Mouse (Mus musculus): ENCODE measurements around the gene Cyp11a1.

Cyp11a1 gene

DNA sequence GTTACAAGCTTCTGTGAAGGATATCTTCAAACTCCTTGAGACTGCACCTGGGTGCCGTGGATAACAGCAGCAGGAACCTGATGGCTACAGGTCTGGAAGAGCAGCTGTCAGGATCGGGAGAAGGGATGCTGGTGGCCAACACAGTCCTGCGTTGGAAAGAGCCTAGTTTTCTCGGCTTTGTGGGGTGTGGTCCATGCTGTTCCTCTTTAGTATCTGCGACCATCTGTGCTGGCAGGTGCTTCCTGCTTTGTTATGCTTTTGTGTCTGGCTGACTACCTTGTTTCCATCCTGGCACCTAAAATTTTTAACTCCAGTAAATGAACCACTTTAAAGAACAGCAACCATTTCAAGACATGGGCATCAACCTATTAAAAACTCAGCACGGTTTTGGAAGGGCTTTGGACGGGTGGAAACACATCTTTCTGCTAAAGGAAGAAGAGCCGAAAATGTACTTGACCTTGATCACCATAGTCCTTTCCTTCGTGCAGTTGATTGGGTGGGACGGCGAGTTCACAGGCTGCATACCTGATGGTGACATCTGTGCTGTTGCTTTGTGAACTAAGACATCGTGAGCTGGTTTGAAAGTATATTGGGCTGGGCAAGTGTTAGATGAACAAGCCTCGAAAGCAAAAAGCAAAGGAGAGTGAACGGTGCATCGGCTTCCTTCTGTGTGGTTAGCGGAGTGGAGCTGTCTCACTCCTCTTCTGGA is at the start of gene Cyp11a1:
Gene Cyp11a1, plus strand, starts transcription at position 659 of the 709 bp plus-strand sequence.
- no peak for DNase-seq (ENCODE audit: low spot score)

DNA sequence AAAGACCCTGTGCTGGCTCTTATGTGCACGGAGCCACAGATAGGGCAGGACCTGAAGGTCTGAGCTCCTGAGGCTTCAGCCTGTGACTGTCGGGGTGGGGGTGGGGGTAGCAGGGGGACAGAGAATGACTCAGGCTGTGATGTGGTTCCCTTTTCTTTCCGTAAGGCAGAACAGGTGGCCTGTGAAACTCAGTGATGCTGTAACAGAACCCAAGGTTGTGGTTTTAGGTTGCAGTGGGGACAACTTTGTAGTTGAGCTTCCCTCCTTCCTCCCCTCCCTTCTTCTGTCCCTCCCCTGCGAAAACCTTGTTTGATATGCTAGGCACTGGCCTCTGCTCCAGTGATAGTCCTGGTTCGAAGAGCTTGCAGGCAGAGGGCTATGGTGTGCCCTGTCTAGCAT is 49.4 kb upstream of the Cyp11a1 start:
- no peak for DNase-seq (ENCODE audit: low spot score)

DNA sequence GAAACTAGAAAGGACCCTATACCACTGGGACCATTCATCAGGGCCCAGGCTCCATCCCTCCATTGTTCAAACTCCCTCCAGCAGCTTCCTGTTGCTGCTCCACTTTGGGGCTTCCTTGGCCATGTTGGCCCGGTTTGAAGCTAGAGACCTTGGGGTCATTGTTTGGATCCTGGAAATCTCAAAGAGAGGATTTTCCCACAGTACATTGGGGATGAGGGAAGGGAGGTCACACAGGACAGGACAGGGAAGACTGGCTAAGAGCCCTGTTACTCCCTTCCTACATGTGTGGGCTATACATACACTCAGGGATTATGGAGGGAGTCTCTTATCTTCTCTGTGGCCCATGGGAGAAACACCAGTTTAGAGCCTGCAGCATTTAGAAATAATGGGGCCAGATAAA is 47.6 kb upstream of the Cyp11a1 start:
- no peak for DNase-seq (ENCODE audit: low spot score)

DNA sequence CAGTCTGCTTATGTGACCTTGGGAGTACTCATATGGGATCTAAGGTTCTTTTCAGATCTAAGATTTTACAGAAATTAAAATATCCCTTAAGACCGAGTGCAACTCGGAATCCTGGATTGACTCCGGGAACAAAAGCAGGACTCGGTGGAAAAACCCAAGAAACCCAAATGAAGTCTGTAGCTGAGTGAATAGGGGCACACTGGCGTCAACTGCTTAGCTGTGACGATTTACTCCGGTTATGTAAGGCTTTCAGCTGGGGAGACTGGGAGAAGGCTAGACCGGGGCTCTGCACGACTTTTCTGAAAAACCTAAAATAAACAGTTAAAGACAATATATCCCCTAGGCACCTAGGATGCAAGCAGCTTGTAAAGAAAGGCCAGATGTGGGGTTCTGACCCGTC is 46.8 kb upstream of the Cyp11a1 start:
- DNase-seq (ENCODE audit: low spot score) = no peak

DNA sequence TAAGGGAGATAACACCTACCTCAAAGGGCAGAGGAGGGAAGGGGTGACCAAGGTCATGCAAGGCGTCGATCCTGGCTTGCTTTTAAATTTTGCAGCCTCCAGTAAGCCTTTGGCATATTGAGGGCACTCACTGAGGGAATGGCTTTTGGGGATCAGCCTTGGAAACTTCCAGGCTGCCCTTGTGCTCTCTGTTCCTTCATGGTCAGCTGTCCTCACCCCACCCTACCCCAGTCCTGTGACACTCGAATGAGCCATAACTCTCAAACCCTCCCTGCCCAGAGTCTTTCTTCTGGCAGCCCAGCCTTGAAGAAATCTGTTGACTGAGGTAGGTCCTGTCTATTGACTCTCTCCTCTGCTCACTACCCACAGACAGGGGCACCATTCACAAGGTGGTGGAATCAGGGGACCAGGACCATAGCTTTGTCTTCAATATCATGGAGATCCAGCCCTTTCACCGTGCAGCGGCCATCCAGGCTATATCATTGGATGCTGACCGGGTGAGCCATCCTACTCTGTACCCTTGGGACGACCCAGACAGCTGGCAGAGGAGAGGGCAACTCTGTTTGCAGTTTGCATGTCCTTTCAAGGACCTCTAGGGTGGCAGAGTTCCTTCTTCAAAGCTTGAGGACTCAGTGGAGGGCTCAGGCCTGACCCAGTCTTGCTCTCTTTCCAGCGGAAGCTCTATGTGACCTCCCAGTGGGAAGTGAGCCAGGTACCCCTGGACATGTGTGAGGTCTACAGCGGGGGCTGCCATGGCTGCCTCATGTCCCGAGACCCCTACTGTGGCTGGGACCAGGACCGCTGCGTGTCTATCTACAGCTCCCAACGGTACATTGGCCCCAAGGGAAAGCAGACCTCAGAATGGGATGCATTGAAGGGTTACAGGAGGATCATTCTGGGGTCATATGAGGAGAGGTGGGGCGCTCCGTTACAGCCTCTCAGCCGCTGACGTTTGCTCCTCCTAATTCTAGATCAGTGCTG is 46.0 kb upstream of the Cyp11a1 start:
- no peak for DNase-seq (ENCODE audit: low spot score)

DNA sequence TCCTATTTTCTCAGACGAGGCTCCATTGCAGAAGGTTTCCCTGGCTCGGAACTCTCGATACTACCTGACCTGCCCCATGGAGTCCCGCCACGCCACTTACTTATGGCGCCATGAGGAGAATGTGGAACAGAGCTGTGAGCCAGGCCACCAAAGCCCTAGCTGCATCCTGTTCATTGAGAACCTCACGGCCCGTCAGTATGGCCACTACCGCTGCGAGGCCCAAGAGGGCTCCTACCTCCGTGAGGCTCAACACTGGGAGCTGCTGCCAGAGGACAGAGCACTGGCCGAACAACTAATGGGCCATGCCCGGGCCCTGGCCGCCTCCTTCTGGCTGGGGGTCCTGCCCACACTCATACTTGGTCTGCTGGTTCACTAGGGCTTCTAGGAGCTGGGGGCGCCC is 45.0 kb upstream of the Cyp11a1 start:
- no peak for DNase-seq (ENCODE audit: low spot score)

DNA sequence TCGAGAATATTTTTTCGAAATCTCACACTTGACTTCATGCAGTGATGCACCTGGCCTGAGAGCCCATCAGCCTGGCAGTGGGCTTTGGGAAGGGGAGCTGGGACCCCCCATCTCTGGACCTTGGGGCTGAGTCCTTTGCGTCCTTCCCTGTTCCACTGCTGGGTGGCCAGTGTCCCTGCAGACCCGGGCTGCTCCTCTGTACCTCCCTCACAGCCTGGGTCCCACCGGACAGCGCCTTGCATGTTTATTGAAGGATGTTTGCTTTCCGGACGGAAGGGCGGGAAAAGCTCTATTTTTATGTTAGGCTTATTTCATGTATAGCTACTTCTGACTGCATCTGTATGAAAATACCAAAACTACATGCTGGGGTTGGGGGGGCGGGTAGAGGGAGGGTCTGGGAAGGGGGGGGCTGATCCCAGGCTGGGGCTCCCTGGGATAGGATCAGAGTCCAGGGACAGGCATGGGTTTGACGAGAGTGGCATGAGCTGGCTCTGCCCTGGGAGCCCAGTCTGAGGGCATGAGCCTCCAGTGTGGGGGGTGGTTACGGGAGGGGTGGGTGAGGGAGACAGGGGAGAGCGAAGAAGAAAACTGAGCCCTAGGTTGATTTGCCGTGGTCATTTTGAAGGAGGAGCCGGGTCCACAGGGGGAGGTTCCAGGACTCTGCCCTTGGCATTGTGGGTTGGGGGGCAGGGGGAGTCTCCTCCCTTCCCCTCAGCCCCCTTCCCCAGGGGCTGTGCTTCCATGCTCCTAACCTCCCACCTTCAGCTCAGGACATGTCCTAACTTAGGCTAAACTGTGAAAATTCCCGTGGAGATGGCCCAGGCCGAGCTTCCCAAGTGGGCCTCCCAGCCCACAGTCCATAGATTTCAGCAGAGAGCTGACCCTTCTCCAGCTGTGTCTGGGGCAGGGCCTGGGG is 44.1 kb upstream of the Cyp11a1 start:
- no peak for DNase-seq (ENCODE audit: low spot score)

DNA sequence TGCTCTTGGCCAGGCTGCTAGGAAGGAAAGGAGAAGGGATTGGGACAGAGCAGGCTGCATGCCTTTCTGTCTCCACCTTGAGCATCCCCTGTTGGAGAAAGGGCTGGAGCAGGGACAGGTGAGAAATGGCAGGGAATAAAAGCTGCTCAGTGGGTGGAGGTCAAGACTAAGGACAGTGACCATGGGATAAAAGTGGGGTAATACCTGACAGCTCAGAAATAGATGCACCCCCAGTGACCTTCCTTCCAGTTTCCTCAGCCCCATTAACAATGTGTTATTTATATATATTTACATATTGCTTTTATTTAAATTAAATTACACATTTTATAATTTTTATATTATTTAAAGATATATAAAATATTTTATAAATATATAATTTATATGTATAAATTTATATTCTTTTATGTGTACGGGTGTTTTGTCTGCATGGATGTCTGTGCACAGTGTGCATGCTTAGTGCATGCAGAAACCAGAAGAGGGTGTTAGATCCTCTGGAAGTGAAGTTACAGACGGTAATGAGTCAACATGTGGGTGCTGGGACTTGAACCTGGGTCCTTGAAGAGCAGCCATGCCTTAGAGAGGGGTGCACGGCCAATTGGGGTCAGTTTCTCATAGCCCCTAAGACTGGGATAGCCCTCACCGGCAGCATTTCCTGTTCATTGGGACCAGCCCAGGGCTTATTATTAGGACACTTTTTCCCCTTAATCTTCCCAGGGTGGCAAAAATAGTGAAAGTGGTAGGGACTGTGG is 42.8 kb upstream of the Cyp11a1 start:
- DNase-seq (ENCODE audit: low spot score) = no peak

DNA sequence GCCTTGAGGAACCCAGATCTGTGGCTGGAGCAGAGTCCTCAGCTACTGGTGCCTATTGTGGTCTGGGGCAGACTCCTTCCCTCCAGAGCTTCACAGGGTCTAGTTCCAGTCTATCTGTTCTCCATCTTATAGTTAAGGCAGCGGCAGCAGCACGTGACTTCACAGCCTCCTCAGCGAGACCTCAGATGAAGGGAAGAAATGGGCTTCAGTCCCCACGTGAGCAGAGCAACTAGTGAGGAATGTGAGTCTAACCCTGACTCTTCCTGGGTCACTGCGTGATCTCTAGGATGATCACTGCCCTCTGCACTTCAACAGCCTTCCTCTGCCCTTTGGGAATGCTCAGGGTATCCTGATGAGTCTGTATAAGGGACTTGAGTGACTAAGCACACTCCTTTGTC is 42.2 kb upstream of the Cyp11a1 start:
- no peak for DNase-seq (ENCODE audit: low spot score)

DNA sequence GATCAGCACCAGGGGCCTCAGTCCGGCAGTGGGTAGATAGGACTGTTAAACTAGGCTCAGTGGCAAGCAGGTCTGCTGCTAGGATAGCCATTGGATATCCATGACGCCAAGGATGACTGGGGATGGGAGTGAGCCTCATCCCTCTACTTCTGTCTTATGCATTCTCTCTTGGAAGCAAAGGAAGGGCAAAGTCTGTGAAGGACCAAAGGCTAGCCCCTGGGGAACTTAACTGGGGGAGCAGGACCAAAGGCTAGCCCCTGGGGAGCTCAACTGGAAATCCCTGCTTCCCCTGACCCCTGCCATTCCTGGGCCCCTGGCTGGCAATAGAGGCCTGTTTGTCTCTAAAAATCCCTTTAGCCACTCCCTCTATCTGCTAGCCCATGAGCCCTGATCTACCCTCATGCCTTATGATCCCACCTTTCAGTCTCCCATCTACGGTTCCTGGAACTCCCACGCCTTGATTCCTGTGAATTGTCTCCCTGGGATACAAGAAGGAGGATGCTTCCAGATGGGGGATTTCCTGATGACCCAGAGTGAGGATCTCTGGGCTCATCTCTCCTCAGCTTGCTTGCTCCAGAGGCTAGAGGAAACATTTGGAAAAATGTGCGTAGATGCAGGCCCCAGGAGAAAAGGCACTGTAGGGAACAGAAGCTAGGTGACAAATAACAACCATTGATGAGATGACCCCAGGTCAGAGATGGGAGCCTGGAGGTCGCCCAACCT is 41.5 kb upstream of the Cyp11a1 start:
- DNase-seq (ENCODE audit: low spot score) = no peak

DNA sequence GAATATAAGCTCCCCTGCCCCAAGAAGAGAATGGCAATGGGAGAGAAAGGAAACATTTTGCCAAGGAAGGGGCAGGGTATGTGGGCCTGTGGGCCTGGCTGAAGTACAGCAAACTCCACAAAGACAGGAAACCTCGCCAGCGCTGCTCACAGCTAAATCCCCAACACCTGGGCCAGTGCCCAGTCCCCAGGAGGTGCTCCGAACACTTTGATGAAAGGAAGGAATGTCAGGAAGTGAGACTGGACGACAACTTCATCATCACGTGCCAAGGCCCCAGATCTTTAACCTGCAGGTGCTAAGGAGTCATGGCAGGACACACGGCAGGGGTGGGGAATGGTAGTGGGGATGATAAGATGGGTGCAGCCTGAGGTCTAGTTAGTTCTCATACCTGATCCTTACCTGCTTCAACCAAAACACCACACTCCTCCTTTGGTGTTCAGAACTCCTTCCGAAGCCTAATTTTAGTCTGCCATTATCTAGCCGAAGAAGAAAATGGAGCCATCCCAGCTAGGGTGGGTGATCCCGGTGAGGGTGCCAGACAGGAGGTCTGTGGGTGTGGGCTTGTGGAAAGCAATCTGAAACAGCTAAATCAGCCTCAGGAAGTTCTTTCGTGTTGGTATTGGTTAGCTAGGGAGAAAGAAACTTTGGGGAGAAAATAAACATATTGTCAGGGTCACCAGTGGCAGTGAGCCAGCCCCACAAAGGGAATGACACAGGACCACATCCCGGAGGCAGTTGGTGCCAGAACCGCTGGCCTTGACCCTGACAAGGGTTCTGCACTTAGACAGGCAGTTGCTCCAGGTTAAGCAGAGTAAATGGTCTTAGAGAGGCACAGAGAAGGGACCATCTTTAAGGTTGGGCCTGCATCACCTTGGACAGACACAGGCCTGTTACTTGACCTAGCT is 40.7 kb upstream of the Cyp11a1 start:
- no peak for DNase-seq (ENCODE audit: low spot score)

DNA sequence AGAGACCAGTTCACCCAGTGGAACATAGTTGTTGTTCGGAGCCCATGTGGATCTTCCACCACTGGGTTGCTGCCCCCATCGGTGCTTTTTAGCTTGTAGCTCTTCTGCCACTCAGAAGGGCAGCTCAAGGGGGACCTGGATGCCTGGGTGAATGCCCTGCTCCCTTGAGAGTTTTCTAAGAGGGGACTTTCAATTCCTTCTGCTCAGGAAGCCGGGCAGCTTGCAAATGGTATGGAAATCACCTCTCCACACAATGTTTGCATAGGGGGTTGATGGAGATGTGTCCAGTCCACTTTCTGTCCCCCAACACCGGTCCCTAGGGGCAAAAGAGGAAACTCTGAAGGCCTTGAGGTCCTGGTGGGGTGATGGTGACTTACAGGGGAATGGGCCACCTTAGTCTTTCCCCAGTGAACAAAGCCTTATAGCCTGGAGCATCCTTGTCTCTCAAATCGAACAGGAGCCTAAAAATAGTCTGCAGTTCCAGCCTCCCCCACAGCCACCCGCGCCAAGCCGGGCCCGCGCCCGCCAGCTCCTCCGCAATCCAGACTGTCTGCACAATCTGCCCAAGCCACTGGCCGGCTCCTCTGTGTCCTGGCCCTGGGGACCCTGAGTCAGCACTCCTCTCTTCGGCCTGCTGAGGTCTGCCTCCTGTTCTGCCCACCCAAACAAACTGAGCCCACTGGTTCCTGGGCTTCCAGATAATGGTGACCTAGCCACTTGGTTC is 38.8 kb upstream of the Cyp11a1 start:
- no peak for DNase-seq (ENCODE audit: low spot score)

DNA sequence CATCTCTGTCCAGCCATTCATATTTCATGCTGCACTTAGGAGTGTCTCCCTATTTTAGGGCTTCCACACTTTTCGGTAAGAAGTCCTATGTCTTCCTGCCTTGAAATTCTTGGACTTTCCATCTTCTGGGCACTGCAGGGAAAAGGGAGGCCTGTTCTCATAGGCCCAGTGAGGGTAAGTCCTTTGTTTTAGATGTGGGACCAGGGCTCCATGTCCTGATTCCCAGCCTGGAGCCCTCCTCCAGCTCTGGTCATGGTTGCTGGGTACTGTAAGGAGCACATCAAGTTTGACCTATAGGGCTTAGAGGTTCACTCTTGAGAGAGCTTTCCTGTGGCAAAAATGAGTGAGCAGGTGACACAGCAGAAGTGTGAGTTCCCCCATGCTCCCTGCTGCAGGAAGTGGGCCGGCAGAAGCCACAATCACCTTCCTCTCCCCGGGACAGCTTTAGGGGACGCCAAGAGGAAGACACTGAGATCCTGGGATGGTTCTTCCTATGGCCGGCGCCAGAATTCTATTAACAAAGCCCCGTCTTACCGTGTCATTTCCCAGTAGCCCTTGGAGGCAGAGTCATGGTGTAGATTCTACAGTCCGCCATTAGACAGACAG is 37.9 kb upstream of the Cyp11a1 start:
- no peak for DNase-seq (ENCODE audit: low spot score)

DNA sequence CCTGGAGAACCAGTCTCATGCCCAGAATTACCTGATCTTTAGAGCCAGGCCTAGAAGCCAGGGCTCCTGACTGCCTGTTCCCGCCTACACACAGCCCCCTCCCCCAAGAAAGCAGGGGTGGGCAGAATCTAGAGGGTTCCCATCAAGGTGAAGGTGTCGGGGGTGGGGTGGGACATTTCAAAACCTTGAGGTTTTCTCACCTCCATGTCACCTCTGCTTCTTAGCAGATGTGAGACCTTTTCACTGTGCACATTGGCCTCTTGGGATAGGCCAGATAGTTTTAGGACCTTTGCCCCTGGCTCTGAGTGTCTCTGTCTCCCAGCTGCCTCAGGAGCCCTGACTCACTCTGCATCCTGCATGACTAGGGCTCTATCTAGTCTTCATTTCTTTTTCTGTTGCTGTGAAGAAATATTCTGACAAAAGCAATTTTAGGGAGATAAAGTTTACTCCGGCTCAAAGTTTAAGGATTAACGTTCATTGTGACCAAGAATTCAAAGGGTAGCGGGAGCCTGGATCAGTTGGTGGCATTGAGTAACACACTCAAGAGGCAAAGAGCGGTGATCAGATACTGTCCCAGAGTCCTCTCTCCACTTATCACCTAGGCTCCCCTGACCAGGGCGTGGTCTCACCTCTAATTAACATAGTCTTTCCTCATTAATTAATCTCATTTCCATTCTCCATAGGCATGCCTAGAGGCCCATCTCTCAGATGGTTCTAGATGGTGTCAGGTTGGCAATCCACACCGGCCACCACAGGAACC is 37.2 kb upstream of the Cyp11a1 start:
- no peak for DNase-seq (ENCODE audit: low spot score)

DNA sequence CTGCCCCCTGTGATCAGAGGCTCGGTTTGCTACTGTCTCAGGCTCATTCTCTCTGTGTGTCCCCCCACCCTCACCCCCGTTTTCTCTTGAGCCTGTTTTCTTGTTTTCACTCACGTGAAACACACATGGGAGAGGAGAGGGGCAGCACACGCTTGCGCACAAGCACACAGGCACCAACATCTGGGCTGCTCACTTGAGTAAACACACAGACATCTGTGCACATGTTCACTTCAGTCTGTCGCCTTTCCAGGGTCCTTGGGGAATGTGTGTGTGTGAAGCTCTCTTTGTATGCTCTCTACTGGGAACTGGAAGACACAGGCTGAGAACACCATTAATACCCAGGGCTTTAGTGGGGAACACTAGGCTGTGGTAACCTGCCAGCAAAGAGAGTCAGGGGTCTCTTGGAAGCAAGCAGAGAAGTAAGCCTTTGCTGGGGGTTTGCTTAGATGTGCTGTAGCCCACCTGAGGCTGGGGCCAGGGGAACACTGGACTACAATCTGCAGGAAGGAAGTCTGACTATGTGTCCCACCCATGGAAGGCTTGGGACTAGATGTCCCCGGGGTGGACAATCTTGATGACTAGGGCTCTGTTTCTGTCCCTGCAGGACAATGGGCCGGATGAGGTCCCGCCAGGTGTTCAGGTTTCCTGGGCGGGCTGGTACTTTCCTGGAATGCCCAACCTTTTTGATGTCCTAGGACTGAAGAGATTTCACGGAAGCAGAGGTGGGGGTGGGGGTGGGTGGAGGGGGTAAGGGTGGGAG is 36.3 kb upstream of the Cyp11a1 start:
- DNase-seq (ENCODE audit: low spot score) = no peak

DNA sequence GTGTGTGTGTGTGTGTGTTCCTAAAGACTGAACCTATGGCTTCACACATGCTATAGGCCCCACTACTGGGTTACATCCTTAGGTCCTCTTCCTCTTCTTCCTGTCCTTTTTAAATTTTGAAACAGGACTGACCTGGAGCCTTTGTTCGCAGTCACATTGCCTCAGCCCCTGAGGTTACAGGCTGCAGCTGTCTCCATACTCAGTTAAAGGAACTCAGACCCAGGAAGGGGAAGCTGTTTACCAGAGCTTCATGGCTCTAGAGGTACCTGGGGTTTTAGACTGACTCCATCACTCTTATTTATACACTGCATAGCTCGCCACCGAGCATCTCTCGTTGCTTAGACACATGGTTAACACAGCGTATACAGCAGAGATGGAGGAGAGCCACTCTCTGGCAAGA is 34.8 kb upstream of the Cyp11a1 start:
- no peak for DNase-seq (ENCODE audit: low spot score)

DNA sequence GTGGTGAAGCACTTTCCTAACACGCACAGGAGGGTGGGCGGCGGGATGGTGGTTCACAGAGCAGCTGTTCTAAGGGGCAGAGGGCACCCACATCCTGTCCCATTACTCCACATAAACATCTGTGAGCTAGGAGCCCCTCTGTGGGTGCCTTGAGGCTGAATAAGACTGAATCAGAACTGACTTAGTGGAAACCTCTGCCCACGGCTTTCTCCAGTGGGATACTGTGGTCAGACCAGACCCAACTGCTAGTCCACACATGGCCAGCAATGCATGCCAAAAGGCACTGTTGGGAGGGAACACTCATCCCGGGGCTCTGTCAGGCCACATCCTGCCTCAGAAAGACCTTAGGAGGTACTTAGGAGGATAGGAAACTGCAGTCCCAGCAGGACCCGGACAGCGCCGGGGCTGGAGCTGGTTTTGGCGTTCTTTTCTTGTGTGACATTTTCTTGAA is 34.0 kb upstream of the Cyp11a1 start:
- DNase-seq (ENCODE audit: low spot score) = no peak

Data from retina, embryonic 14.5 days (tissue).